Mouse (Mus musculus): ENCODE measurements around the gene Pigl. TPM values are rescaled to one million over a fixed set of nuclear protein-coding genes. Genes with fewer than 3 reads are reported as not detected.
"Not testable (repeated sequence)": the region's sequence is repeated elsewhere in the genome, so short reads cannot be mapped to it uniquely, and the experiment has no call there.

Pigl gene
- polyA plus RNA-seq, 1 experiment from 2014 or later, result 6.9 TPM

GRCm38 (mm10) chr11:62507683-62508082 lies 49.4 kb downstream of the Pigl start:
- H3K27ac ChIP-seq (ENCODE audit: low read length), result no peak overlapping the region
- no peaks in the 10 kb centered on the region for H3K36me3 ChIP-seq (ENCODE audit: control insufficient read depth, insufficient read depth)
- H3K9me3 ChIP-seq (ENCODE audit: control insufficient read depth, low read length), result no peaks in the 10 kb centered on the region
- H3K4me1 ChIP-seq (replicated peaks; ENCODE audit: control insufficient read depth, insufficient read depth, low read length), result no peaks in the 10 kb centered on the region
- H3K4me3 ChIP-seq (replicated peaks; ENCODE audit: low read length), result no peak overlapping the region
- H3K27me3 ChIP-seq (replicated peaks; ENCODE audit: control insufficient read depth, insufficient read depth, low read length), result no peaks in the 10 kb centered on the region
- WGBS, result 84% methylated on average over 4 of the region's 4 CpGs
- no peak overlapping the region for H3K4me2 ChIP-seq (ENCODE audit: low read length)
- H3K9ac ChIP-seq (replicated peaks; ENCODE audit: low read depth, low read length), result no peak overlapping the region
- ATAC-seq, result no peak

- not testable (repeated sequence) for H3K4me2 ChIP-seq (ENCODE audit: low read length); H3K9ac ChIP-seq (replicated peaks; ENCODE audit: low read depth, low read length); H3K9me3 ChIP-seq (ENCODE audit: control insufficient read depth, low read length); H3K36me3 ChIP-seq (ENCODE audit: control insufficient read depth, insufficient read depth); H3K27ac ChIP-seq (ENCODE audit: low read length); H3K27me3 ChIP-seq (replicated peaks; ENCODE audit: control insufficient read depth, insufficient read depth, low read length); H3K4me1 ChIP-seq (replicated peaks; ENCODE audit: control insufficient read depth, insufficient read depth, low read length); H3K4me3 ChIP-seq (replicated peaks; ENCODE audit: low read length); ATAC-seq
- 95% methylated on average over 13 of the region's 13 CpGs for WGBS
These were observed 50.1 kb downstream of the Pigl start for GRCm38 (mm10) chr11:62508365-62508764.

GRCm38 (mm10) chr11:62508816-62509215 lies 50.6 kb downstream of the Pigl start:
- WGBS, result 97% methylated on average over 4 of the region's 5 CpGs

GRCm38 (mm10) chr11:62509571-62509970 lies 51.3 kb downstream of the Pigl start:
- Histone ChIP-seq H3K4me1 (replicated peaks; ENCODE audit: control insufficient read depth, insufficient read depth, low read length) (no peaks in the 10 kb centered on the region), H3K27ac (ENCODE audit: low read length) (no peak overlapping the region), H3K9me3 (ENCODE audit: control insufficient read depth, low read length) (no peaks in the 10 kb centered on the region), H3K27me3 (replicated peaks; ENCODE audit: control insufficient read depth, insufficient read depth, low read length) (no peaks in the 10 kb centered on the region), H3K36me3 (ENCODE audit: control insufficient read depth, insufficient read depth) (no peaks in the 10 kb centered on the region), H3K9ac (replicated peaks; ENCODE audit: low read depth, low read length) (no peak overlapping the region), H3K4me3 (replicated peaks; ENCODE audit: low read length) (no peak overlapping the region), H3K4me2 (ENCODE audit: low read length) (no peak overlapping the region)
- ATAC-seq, result no peak
- WGBS, result 86% methylated on average over 3 of the region's 3 CpGs

More at GRCm38 (mm10) chr11:62508816-62509215, 50.6 kb downstream of the Pigl start:
- H3K36me3 ChIP-seq (ENCODE audit: control insufficient read depth, insufficient read depth); H3K27me3 ChIP-seq (replicated peaks; ENCODE audit: control insufficient read depth, insufficient read depth, low read length); H3K9ac ChIP-seq (replicated peaks; ENCODE audit: low read depth, low read length); H3K4me1 ChIP-seq (replicated peaks; ENCODE audit: control insufficient read depth, insufficient read depth, low read length); ATAC-seq; H3K27ac ChIP-seq (ENCODE audit: low read length); H3K4me2 ChIP-seq (ENCODE audit: low read length); H3K4me3 ChIP-seq (replicated peaks; ENCODE audit: low read length); H3K9me3 ChIP-seq (ENCODE audit: control insufficient read depth, low read length): not testable (repeated sequence)

DNA sequence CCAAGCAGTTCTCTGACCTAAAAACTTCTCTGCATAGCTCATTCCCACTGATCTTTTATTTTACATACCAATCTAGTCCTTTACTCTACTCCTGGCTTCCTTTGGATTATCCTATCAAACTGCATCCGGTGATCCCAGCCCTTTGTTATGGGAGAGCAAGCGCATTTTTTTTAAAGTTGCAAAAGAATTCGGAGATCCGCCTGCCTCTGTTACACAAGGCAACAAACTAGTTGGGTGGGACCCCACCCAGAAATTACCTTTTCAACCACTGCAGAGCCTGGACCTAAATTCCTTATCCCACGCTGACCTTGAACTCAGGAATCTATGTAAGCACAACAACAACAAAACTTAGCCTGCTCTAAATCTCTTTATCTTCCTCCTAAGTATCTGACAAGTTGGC lies 52.7 kb downstream of the Pigl start:
- WGBS, result 88% methylated on average over 5 of the region's 5 CpGs
- Histone ChIP-seq H3K4me3 (replicated peaks; ENCODE audit: low read length) (no peak overlapping the region), H3K27ac (ENCODE audit: low read length) (no peak overlapping the region), H3K36me3 (ENCODE audit: control insufficient read depth, insufficient read depth) (no peaks in the 10 kb centered on the region), H3K9ac (replicated peaks; ENCODE audit: low read depth, low read length) (no peak overlapping the region), H3K27me3 (replicated peaks; ENCODE audit: control insufficient read depth, insufficient read depth, low read length) (no peaks in the 10 kb centered on the region), H3K4me1 (replicated peaks; ENCODE audit: control insufficient read depth, insufficient read depth, low read length) (no peaks in the 10 kb centered on the region), H3K4me2 (ENCODE audit: low read length) (no peak overlapping the region), H3K9me3 (ENCODE audit: control insufficient read depth, low read length) (no peaks in the 10 kb centered on the region)
- no peak for ATAC-seq

DNA sequence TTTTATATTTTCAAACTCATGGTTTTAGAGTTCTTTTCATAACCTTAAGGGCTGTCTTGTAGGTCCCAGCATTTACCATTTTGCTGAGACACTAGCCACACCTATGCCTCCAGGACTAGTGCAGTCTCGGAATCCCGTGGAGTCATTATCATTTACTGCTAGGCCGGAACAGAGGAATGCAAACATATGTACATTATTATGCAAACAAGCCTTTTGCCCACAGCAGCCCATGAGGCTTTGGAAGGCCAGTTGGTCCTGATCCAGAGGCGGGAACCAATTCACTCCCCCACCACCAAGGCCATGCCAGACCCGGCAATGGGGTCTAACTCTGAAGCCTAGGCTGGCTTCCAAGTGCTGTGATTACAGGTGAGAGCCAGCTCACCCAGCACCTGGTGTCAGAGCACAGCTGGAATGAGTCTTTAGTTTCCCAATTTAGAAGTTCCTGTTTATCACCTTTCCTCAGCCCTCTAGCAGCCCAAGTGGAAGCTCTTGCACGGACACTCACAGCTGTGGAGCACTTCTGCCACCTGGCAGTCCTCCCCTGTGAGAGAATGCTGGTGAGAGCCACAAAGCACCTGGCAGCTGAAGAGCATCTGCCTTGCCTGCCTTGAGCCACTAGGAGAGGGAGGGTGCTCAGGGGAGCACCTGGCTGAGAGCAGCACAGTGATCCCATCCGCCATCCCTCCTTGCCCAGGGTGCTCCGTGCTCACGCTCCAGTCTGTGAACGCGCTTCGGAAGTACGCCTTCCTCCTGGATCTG lies 53.4 kb downstream of the Pigl start:
- H3K27me3 ChIP-seq (replicated peaks; ENCODE audit: control insufficient read depth, insufficient read depth, low read length), result no peaks in the 10 kb centered on the region
- no peaks in the 10 kb centered on the region for H3K36me3 ChIP-seq (ENCODE audit: control insufficient read depth, insufficient read depth)
- H3K9me3 ChIP-seq (ENCODE audit: control insufficient read depth, low read length), result no peaks in the 10 kb centered on the region
- 65% methylated on average over 13 of the region's 13 CpGs for WGBS
- no peak for ATAC-seq
- no peak overlapping the region for H3K4me3 ChIP-seq (replicated peaks; ENCODE audit: low read length)
- H3K9ac ChIP-seq (replicated peaks; ENCODE audit: low read depth, low read length), result no peak overlapping the region
- H3K27ac ChIP-seq (ENCODE audit: low read length), result no peak overlapping the region
- H3K4me2 ChIP-seq (ENCODE audit: low read length), result no peak overlapping the region
- no peaks in the 10 kb centered on the region for H3K4me1 ChIP-seq (replicated peaks; ENCODE audit: control insufficient read depth, insufficient read depth, low read length)

- Histone ChIP-seq H3K9ac (replicated peaks; ENCODE audit: low read depth, low read length) (no peak overlapping the region), H3K4me3 (replicated peaks; ENCODE audit: low read length) (no peak overlapping the region), H3K4me2 (ENCODE audit: low read length) (no peak overlapping the region), H3K27me3 (replicated peaks; ENCODE audit: control insufficient read depth, insufficient read depth, low read length) (no peaks in the 10 kb centered on the region), H3K27ac (ENCODE audit: low read length) (no peak overlapping the region), H3K4me1 (replicated peaks; ENCODE audit: control insufficient read depth, insufficient read depth, low read length) (no peaks in the 10 kb centered on the region), H3K36me3 (ENCODE audit: control insufficient read depth, insufficient read depth) (no peaks in the 10 kb centered on the region), H3K9me3 (ENCODE audit: control insufficient read depth, low read length) (no peaks in the 10 kb centered on the region)
- 90% methylated on average over 8 of the region's 8 CpGs for WGBS
- no peak for ATAC-seq
These were observed 54.3 kb downstream of the Pigl start for GRCm38 (mm10) chr11:62512529-62513080.

DNA sequence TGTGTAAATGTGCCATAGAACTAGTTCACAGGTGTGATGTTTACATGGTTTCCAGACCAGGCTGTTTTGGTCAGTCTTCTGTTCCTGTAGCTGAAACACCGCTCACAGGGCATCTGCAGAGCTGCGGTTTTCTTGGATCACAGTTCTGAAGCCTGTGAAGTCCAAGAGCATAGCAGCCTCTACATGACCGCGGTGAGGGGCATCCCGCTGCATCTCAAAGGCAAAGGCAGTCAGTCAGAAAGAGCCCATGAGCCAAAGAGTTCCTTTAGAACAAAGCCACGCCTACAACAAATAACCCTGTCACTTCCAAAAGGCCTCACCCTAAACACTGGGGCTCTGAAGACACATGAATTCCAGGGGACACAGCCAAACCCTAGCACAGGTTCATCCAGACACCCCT lies 55.1 kb downstream of the Pigl start:
- no peaks in the 10 kb centered on the region for H3K4me1 ChIP-seq (replicated peaks; ENCODE audit: control insufficient read depth, insufficient read depth, low read length)
- H3K9ac ChIP-seq (replicated peaks; ENCODE audit: low read depth, low read length), result no peak overlapping the region

DNA sequence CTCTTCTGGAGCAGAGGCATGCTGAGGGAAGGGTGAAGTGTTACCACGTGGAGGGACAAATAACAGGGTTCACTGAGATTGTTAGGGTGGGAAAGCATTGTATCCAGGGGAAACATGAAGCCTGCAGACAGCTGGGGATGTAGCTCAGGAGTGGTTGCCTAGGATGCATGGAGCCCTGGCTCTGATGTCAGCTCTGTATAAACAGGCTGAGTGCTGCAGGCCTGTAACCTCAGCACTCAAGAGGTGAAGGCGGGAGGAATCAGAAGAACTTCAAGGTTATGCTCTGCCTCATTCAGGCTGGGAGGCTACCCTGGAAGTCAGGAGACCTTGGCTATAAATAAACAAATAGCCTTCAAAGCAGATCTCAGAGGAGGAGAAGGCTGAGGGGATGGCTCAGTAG lies 60.7 kb downstream of the Pigl start:
- H3K4me2 ChIP-seq (ENCODE audit: low read length), result no peak overlapping the region
- H3K27ac ChIP-seq (ENCODE audit: low read length), result no peak overlapping the region
- no peak overlapping the region for H3K4me3 ChIP-seq (replicated peaks; ENCODE audit: low read length)
- H3K9ac ChIP-seq (replicated peaks; ENCODE audit: low read depth, low read length), result no peak overlapping the region
- no peak for ATAC-seq
- WGBS, result 36% methylated on average over 2 of the region's 2 CpGs
- H3K36me3 ChIP-seq (ENCODE audit: control insufficient read depth, insufficient read depth), result no peaks in the 10 kb centered on the region
- H3K27me3 ChIP-seq (replicated peaks; ENCODE audit: control insufficient read depth, insufficient read depth, low read length), result no peaks in the 10 kb centered on the region
- no peaks in the 10 kb centered on the region for H3K9me3 ChIP-seq (ENCODE audit: control insufficient read depth, low read length)
- no peaks in the 10 kb centered on the region for H3K4me1 ChIP-seq (replicated peaks; ENCODE audit: control insufficient read depth, insufficient read depth, low read length)

More for the DNA sequence above, 55.1 kb downstream of the Pigl start:
- H3K9me3 ChIP-seq (ENCODE audit: control insufficient read depth, low read length), result no peaks in the 10 kb centered on the region
- no peak overlapping the region for H3K4me2 ChIP-seq (ENCODE audit: low read length)
- H3K36me3 ChIP-seq (ENCODE audit: control insufficient read depth, insufficient read depth), result no peaks in the 10 kb centered on the region
- no peak overlapping the region for H3K4me3 ChIP-seq (replicated peaks; ENCODE audit: low read length)
- no peak overlapping the region for H3K27ac ChIP-seq (ENCODE audit: low read length)
- no peak for ATAC-seq
- WGBS, result 75% methylated on average over 6 of the region's 6 CpGs
- H3K27me3 ChIP-seq (replicated peaks; ENCODE audit: control insufficient read depth, insufficient read depth, low read length), result no peaks in the 10 kb centered on the region
